Mouse (Mus musculus): Measurements from ENCODE around the gene Spry2. TPM values are rescaled to one million over a fixed set of nuclear protein-coding genes. Genes with fewer than 3 reads are reported as not detected.

Spry2 gene
- polyA plus RNA-seq (2012; rRNA removed) = 10.2 and 18.5 TPM in 2 replicates

GRCm38 (mm10) chr14:105896791-105897568 is at the start of gene Spry2:
TSS of gene Spry2 (minus strand) at chr14:105896819.

Other genes starting within 250 kb of the Spry2 start
- not detected in 2 replicates for gene Trim52, start 209.4 kb upstream of the Spry2 start, polyA plus RNA-seq (2012; rRNA removed)

All from central nervous system, embryonic 11.5 days (tissue).